Mouse (Mus musculus): ENCODE data around the gene Mgarp. TPM values are rescaled to one million over a fixed set of nuclear protein-coding genes. Genes with fewer than 3 reads are reported as not detected.
A peak's percentile ranks its signal among the peaks of the same experiment; 100 is the strongest.
"Not testable (repeated sequence)": the region's sequence is repeated elsewhere in the genome, so short reads cannot be mapped to it uniquely, and the experiment has no call there.

The Mgarp gene
- under 1 TPM; 0.43 to 0.63 TPM for total RNA-seq (2021)
- long read RNA-seq, experiment 1 = 0 reads
- long read RNA-seq, experiment 2, partial matches to known transcripts = 0 of 1 reads
- long read RNA-seq, experiment 2, other reads (novel, unspliced or antisense) = 1 of 1 reads

GRCm38 (mm10) chr3:51396219-51397068 lies at the start of gene Mgarp:
Mgarp (minus strand) TSS chr3:51396738.
- DNase-seq = peak; percentile 74

GRCm38 (mm10) chr3:51434871-51435595 lies 38.5 kb upstream of the Mgarp start:
- DNase-seq = no peak

- not testable (repeated sequence) for DNase-seq
These were observed 37.8 kb upstream of the Mgarp start for GRCm38 (mm10) chr3:51434364-51434763.

GRCm38 (mm10) chr3:51425394-51425793 lies 28.9 kb upstream of the Mgarp start:
- no peak for DNase-seq

GRCm38 (mm10) chr3:51421921-51422320 lies 25.4 kb upstream of the Mgarp start:
- DNase-seq = no peak

- no peak for DNase-seq
These were observed 21.4 kb upstream of the Mgarp start for GRCm38 (mm10) chr3:51417966-51418365.

GRCm38 (mm10) chr3:51417485-51417884 lies 20.9 kb upstream of the Mgarp start:
- DNase-seq = no peak

GRCm38 (mm10) chr3:51417135-51417458 lies 20.6 kb upstream of the Mgarp start:
- DNase-seq = no peak

GRCm38 (mm10) chr3:51416364-51417134 lies 20.0 kb upstream of the Mgarp start:
- DNase-seq = peak; percentile 60

- no peak for DNase-seq
These were observed 19.5 kb upstream of the Mgarp start for GRCm38 (mm10) chr3:51416073-51416363.

GRCm38 (mm10) chr3:51415098-51416072 lies 18.8 kb upstream of the Mgarp start, which contains the start of gene Naa15:
Naa15 (plus strand) TSS chr3:51415148.
- peak; percentile 96 for DNase-seq

- DNase-seq = no peak
These were observed 16.7 kb upstream of the Mgarp start for GRCm38 (mm10) chr3:51413276-51413675.

GRCm38 (mm10) chr3:51412457-51412856 lies 15.9 kb upstream of the Mgarp start:
- no peak for DNase-seq

GRCm38 (mm10) chr3:51408561-51409183 lies 12.1 kb upstream of the Mgarp start, which contains the start of gene Ndufc1:
Ndufc1 (minus strand) TSS chr3:51408988.
- peak; percentile 100 for DNase-seq

GRCm38 (mm10) chr3:51407870-51408560 lies 11.5 kb upstream of the Mgarp start:
- no peak for DNase-seq

GRCm38 (mm10) chr3:51402628-51403027 lies 6.1 kb upstream of the Mgarp start:
- no peak for DNase-seq

- not testable (repeated sequence) for DNase-seq
These were observed 5.5 kb upstream of the Mgarp start for GRCm38 (mm10) chr3:51402054-51402453.

- DNase-seq = no peak
These were observed 4.1 kb upstream of the Mgarp start for GRCm38 (mm10) chr3:51400682-51401081.

- DNase-seq = no peak
These were observed 3.0 kb upstream of the Mgarp start for GRCm38 (mm10) chr3:51399531-51399930.

- no peak for DNase-seq
These were observed 2.1 kb upstream of the Mgarp start for GRCm38 (mm10) chr3:51398667-51399066.

Measured in gastrocnemius, postnatal 10 days (tissue).